Mouse (Mus musculus) liver, postnatal 0 days (tissue): ENCODE results near the gene Afap1l2. TPM values are rescaled to one million over a fixed set of nuclear protein-coding genes. Genes with fewer than 3 reads are reported as not detected.

ENCODE experiments used
- ATAC-seq: fragments of 200-750 bp; cut with Nextera tagmentation; 2 replicates; pipeline ENCODE4 v1.8.0; 2017; ENCODE audit warnings: mild to moderate bottlenecking, moderate library complexity
- DNase-seq: peaks from one replicate; pipeline ENCODE4 v3.0.0-alpha.2; 2016
- H3K27ac ChIP-seq: fragments of 300-500 bp; sonication (generic); 2 replicates; pipeline ENCODE4 v1.5.1; 2014; ENCODE audit warnings: antibody characterized with exemption, moderate library complexity, mild to moderate bottlenecking, low read depth
- H3K27me3 ChIP-seq: fragments of 300-500 bp; sonication (generic); 2 replicates; pipeline ENCODE4 v1.6.1; 2014; ENCODE audit warnings: low read length, control low read depth, mixed read lengths; ENCODE audit not compliant: insufficient read depth
- H3K36me3 ChIP-seq: fragments of 300-500 bp; sonication (generic); replicated peaks from 2 replicates; pipeline ENCODE4 v1.6.1; 2014; ENCODE audit warnings: mild to moderate bottlenecking, control low read depth, low read length, moderate library complexity, mixed read lengths; ENCODE audit not compliant: insufficient read depth
- H3K4me1 ChIP-seq: fragments of 300-500 bp; sonication (generic); 2 replicates; pipeline ENCODE4 v1.6.1; 2014; ENCODE audit warnings: antibody characterized with exemption, mild to moderate bottlenecking, control low read depth; ENCODE audit not compliant: insufficient read depth
- H3K4me2 ChIP-seq: fragments of 300-500 bp; sonication (generic); 2 replicates; pipeline ENCODE4 v1.6.1; 2014; ENCODE audit warnings: low read depth, mild to moderate bottlenecking, low read length, moderate library complexity, mixed read lengths
- H3K4me3 ChIP-seq: fragments of 300-500 bp; sonication (generic); 2 replicates; pipeline ENCODE4 v1.5.1; 2014; ENCODE audit warnings: low read depth, low read length
- H3K9ac ChIP-seq: fragments of 300-500 bp; sonication (generic); replicated peaks from 2 replicates; pipeline ENCODE4 v1.6.1; 2014; ENCODE audit warnings: mild to moderate bottlenecking, moderate library complexity
- H3K9me3 ChIP-seq: fragments of 300-500 bp; sonication (generic); 2 replicates; pipeline ENCODE4 v1.6.1; 2016; ENCODE audit warnings: mild to moderate bottlenecking, control low read depth, low read length, mixed read lengths
- CTCF ChIP-seq: sonication (generic); IDR thresholded peaks from 2 replicates; pipeline ENCODE4 v1.5.1; 2016; ENCODE audit warnings: antibody characterized with exemption, low read depth
- EP300 ChIP-seq: IDR thresholded peaks from 2 replicates; pipeline ENCODE4 v1.6.1; 2016; ENCODE audit warnings: antibody characterized with exemption, low read depth, mild to moderate bottlenecking
- WGBS: fragments of 180-500 bp; shearing (Covaris S2); extraction: QIAGEN DNeasy Blood & Tissue Kit; methylation state at CpG from one replicate; pipeline ENCODE4 v1.1.7; 2014; ENCODE audit not compliant: insufficient replicate concordance; 5-methylcytosine and 5-hydroxymethylcytosine counted together
- polyA plus RNA-seq: library from polyadenylated mRNA; unstranded; fragments of >200 nt; fragmentation: Nextera tagmentation; extraction: Ambion mirVana; gene quantifications from 2 replicates; pipeline ENCODE4 v1.2.1, GENCODE M21; 2015

Afap1l2 gene
- polyA plus RNA-seq, 1 experiment from 2014 or later, result 1.1 TPM

GRCm38 (mm10) chr19:57002741-57003459, 5.1 kb downstream of the Afap1l2 start:
- DNase-seq, result no peak
- peaks cover 14% of the 10 kb centered on the region for H3K27me3 ChIP-seq
- no peaks in the 10 kb centered on the region for H3K36me3 ChIP-seq
- ATAC-seq, result no peak
- no peak overlapping the region for H3K27ac ChIP-seq
- H3K9ac ChIP-seq, result no peak overlapping the region
- WGBS, result 58% methylated on average over 12 of the region's 12 CpGs
- no peaks in the 10 kb centered on the region for H3K9me3 ChIP-seq
- TF ChIP-seq CTCF, result no peak
- no peak for TF ChIP-seq EP300
- peaks cover 2% of the 10 kb centered on the region; the same call in 1 of the 2 replicates for H3K4me1 ChIP-seq
- H3K4me2 ChIP-seq, result 0 out of 2 replicates have a peak overlapping the region, but pooled peaks have one; percentile 1
- no peak overlapping the region for H3K4me3 ChIP-seq

GRCm38 (mm10) chr19:57001926-57002325, 6.1 kb downstream of the Afap1l2 start:
- no peak for ATAC-seq
- Histone ChIP-seq H3K4me3 (no peak overlapping the region), H3K36me3 (no peaks in the 10 kb centered on the region)

GRCm38 (mm10) chr19:57000592-57000991, 7.4 kb downstream of the Afap1l2 start:
- no peak overlapping the region for H3K4me3 ChIP-seq
- H3K9ac ChIP-seq, result no peak overlapping the region

More at GRCm38 (mm10) chr19:57001926-57002325, 6.1 kb downstream of the Afap1l2 start:
- Histone ChIP-seq H3K9ac (no peak overlapping the region), H3K9me3 (no peaks in the 10 kb centered on the region), H3K27ac (no peak overlapping the region), H3K27me3 (peaks cover 5% of the 10 kb centered on the region; the same call in 1 of the 2 replicates), H3K4me1 (peaks cover 5% of the 10 kb centered on the region; the same call in 1 of the 2 replicates), H3K4me2 (no peak overlapping the region)
- WGBS, result 79% methylated on average over 4 of the region's 4 CpGs
- TF ChIP-seq EP300 (no peak), CTCF (no peak)
- no peak for DNase-seq

GRCm38 (mm10) chr19:56999781-57000180, 8.2 kb downstream of the Afap1l2 start:
- Histone ChIP-seq H3K27me3 (no peaks in the 10 kb centered on the region), H3K9me3 (no peaks in the 10 kb centered on the region), H3K9ac (no peak overlapping the region), H3K4me3 (no peak overlapping the region), H3K36me3 (no peaks in the 10 kb centered on the region), H3K27ac (no peak overlapping the region), H3K4me1 (peaks cover 5% of the 10 kb centered on the region; the same call in 1 of the 2 replicates), H3K4me2 (no peak overlapping the region)
- ATAC-seq, result no peak
- WGBS, result 74% methylated on average over 2 of the region's 2 CpGs
- TF ChIP-seq CTCF, result no peak
- TF ChIP-seq EP300, result no peak
- no peak for DNase-seq

More at GRCm38 (mm10) chr19:57000592-57000991, 7.4 kb downstream of the Afap1l2 start:
- WGBS, result 82% methylated on average over 5 of the region's 5 CpGs
- Histone ChIP-seq H3K36me3 (no peaks in the 10 kb centered on the region), H3K27ac (no peak overlapping the region), H3K4me1 (peaks cover 5% of the 10 kb centered on the region; the same call in 1 of the 2 replicates), H3K9me3 (no peaks in the 10 kb centered on the region), H3K4me2 (no peak overlapping the region), H3K27me3 (no peaks in the 10 kb centered on the region)
- TF ChIP-seq EP300, result no peak
- no peak for TF ChIP-seq CTCF
- no peak for ATAC-seq
- no peak for DNase-seq

GRCm38 (mm10) chr19:56998910-56999309, 9.1 kb downstream of the Afap1l2 start:
- TF ChIP-seq EP300 (no peak), CTCF (no peak)
- no peak overlapping the region for H3K4me3 ChIP-seq
- H3K4me2 ChIP-seq, result no peak overlapping the region
- 73% methylated on average over 2 of the region's 2 CpGs for WGBS
- DNase-seq (no peak), ATAC-seq (no peak)
- peaks cover 5% of the 10 kb centered on the region; the same call in 1 of the 2 replicates for H3K4me1 ChIP-seq
- no peak overlapping the region for H3K9ac ChIP-seq
- no peaks in the 10 kb centered on the region for H3K9me3 ChIP-seq
- H3K36me3 ChIP-seq, result no peaks in the 10 kb centered on the region
- H3K27me3 ChIP-seq, result no peaks in the 10 kb centered on the region
- no peak overlapping the region for H3K27ac ChIP-seq

- H3K36me3 ChIP-seq, result no peaks in the 10 kb centered on the region
- H3K9me3 ChIP-seq, result no peaks in the 10 kb centered on the region
- peaks cover 5% of the 10 kb centered on the region; the same call in 1 of the 2 replicates for H3K4me1 ChIP-seq
- WGBS, result 68% methylated on average over 4 of the region's 4 CpGs
- no peaks in the 10 kb centered on the region for H3K27me3 ChIP-seq
- no peak overlapping the region for H3K4me3 ChIP-seq
- no peak overlapping the region for H3K27ac ChIP-seq
- TF ChIP-seq CTCF (no peak), EP300 (no peak)
- ATAC-seq (no peak), DNase-seq (no peak)
- H3K4me2 ChIP-seq, result no peak overlapping the region
- no peak overlapping the region for H3K9ac ChIP-seq
Measured at GRCm38 (mm10) chr19:56998331-56998730, 9.7 kb downstream of the Afap1l2 start.
